Mouse (Mus musculus) myocyte (in vitro differentiated cells): ENCODE data around the gene Cdk1.

ENCODE experiments used
- CEBPB ChIP-seq: IDR thresholded peaks from 2 replicates; pipeline ENCODE4 v1.6.1; 2011; ENCODE audit warnings: mild to moderate bottlenecking, moderate library complexity; ENCODE audit not compliant: poor library complexity, insufficient read depth, severe bottlenecking
- E2F4 ChIP-seq: IDR thresholded peaks from one replicate; pipeline ENCODE4 v1.6.1; 2011; ENCODE audit warnings: mild to moderate bottlenecking, control low read depth, moderate library complexity; ENCODE audit not compliant: insufficient read depth
- MAX ChIP-seq: IDR thresholded peaks from one replicate; pipeline ENCODE4 v1.6.1; 2011; ENCODE audit warnings: low read depth, mild to moderate bottlenecking, control low read depth
- MYOD1 ChIP-seq, 3 experiments: IDR thresholded peaks; one replicate each; pipeline ENCODE4 v1.6.1; 2011; ENCODE audit warnings: control low read depth in 2 of 3, low read depth in 2 of 3, mild to moderate bottlenecking in 2 of 3, moderate library complexity in 1 of 3; ENCODE audit not compliant: insufficient read length in 2 of 3, control insufficient read depth in 1 of 3
- POLR2A ChIP-seq: IDR thresholded peaks from one replicate; pipeline ENCODE4 v1.6.1; 2011; ENCODE audit warnings: low read depth, mild to moderate bottlenecking, control low read depth, moderate library complexity; ENCODE audit not compliant: insufficient read length
- POLR2AphosphoS2 ChIP-seq: IDR thresholded peaks from one replicate; pipeline ENCODE4 v1.6.1; 2011; ENCODE audit warnings: low read depth, control low read depth; ENCODE audit not compliant: insufficient read length
- REST ChIP-seq: IDR thresholded peaks from one replicate; pipeline ENCODE4 v1.6.1; 2011; ENCODE audit warnings: mild to moderate bottlenecking, control low read depth, moderate library complexity; ENCODE audit not compliant: insufficient read depth, insufficient read length
- TCF12 ChIP-seq: IDR thresholded peaks from one replicate; pipeline ENCODE4 v1.6.1; 2011; ENCODE audit warnings: mild to moderate bottlenecking, control low read depth; ENCODE audit not compliant: poor library complexity, insufficient read depth, severe bottlenecking
- TCF3 ChIP-seq: IDR thresholded peaks from one replicate; pipeline ENCODE4 v1.6.1; 2011; ENCODE audit warnings: low read depth, control low read depth; ENCODE audit not compliant: insufficient read length
- USF1 ChIP-seq: IDR thresholded peaks from one replicate; pipeline ENCODE4 v1.6.1; 2011; ENCODE audit warnings: low read depth, mild to moderate bottlenecking, control low read depth, moderate library complexity

DNA sequence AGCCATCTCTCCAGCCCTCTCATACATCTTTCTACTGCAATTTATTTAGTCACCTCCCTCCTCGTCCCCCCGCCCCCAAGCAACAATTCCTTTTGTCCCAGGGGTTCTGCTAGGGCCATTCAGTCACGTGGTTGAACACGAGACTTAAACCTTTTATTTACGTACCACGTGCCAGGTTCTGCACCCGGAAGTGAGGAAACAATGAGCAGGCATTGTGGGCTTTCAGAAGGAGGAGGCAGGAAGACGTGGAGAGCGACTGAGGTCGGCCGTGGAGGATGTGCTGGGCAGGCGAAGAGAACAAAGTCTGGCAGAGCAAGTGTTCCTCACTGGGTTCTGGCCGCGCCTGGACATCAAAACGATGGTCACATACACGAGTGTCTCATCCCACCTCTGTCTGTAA, 40.9 kb downstream of the Cdk1 start:
- TF ChIP-seq USF1, result no peak
- no peak for TF ChIP-seq MAX
- no peak for TF ChIP-seq POLR2A
- no peak for TF ChIP-seq E2F4
- TF ChIP-seq CEBPB, result no peak
- no peak for TF ChIP-seq TCF12
- no peak for TF ChIP-seq MYOD1 (IDR thresholded peaks at IDR 0.05; ENCODE audit: control insufficient read depth in 1 of 3, insufficient read length in 2 of 3, low read depth in 2 of 3)
- TF ChIP-seq REST, result no peak
- no peak for TF ChIP-seq POLR2AphosphoS2
- no peak for TF ChIP-seq TCF3
